Mouse (Mus musculus) liver, adult 2 months (tissue): Measurements from ENCODE around the gene Faf1.

Experiments used
- CTCF ChIP-seq: fragments of 200-500 bp; IDR thresholded peaks from 2 replicates; pipeline ENCODE4 v1.5.1; 2011; ENCODE audit warnings: low read depth, low read length, control low read depth
- POLR2A ChIP-seq: fragments of 200-500 bp; IDR thresholded peaks from 2 replicates; pipeline ENCODE4 v1.6.1; 2011; ENCODE audit warnings: low read length, control low read depth; ENCODE audit not compliant: insufficient read depth; ENCODE audit errors: extremely low read depth

GRCm38 (mm10) chr4:109815592-109815991, 139.2 kb downstream of the Faf1 start:
- TF ChIP-seq POLR2A (no peak), CTCF (no peak)
